Mouse (Mus musculus): ENCODE results near the gene Clcn3.

Clcn3 gene

GRCm38 (mm10) chr8:60868236-60868965 is 114.7 kb downstream of the Clcn3 start:
- DNase-seq, result no peak

GRCm38 (mm10) chr8:60867468-60868115 is 115.5 kb downstream of the Clcn3 start:
- DNase-seq, result no peak

GRCm38 (mm10) chr8:60865504-60866114 is 117.5 kb downstream of the Clcn3 start:
- DNase-seq, result peak; percentile 75

- DNase-seq, result no peak
Measured at GRCm38 (mm10) chr8:60864875-60865274, 118.2 kb downstream of the Clcn3 start.

GRCm38 (mm10) chr8:60861783-60862182 is 121.3 kb downstream of the Clcn3 start:
- DNase-seq, result no peak

GRCm38 (mm10) chr8:60860749-60861148 is 122.4 kb downstream of the Clcn3 start:
- no peak for DNase-seq
